Mouse (Mus musculus): ENCODE measurements around the gene Gm42906.

Gene Gm42906

GRCm38 (mm10) chr5:151232576-151233299, 195.2 kb downstream of the Gm42906 start:
- DNase-seq (ENCODE audit: low read depth) = no peak

GRCm38 (mm10) chr5:151231861-151232260, 196.1 kb downstream of the Gm42906 start:
- DNase-seq (ENCODE audit: low read depth) = no peak

GRCm38 (mm10) chr5:151231411-151231810, 196.6 kb downstream of the Gm42906 start:
- DNase-seq (ENCODE audit: low read depth) = peak; percentile 62

- DNase-seq (ENCODE audit: low read depth) = no peak
Measured at GRCm38 (mm10) chr5:151230427-151230826, 197.5 kb downstream of the Gm42906 start.

- no peak for DNase-seq (ENCODE audit: low read depth)
Measured at GRCm38 (mm10) chr5:151228367-151229005, 199.5 kb downstream of the Gm42906 start.

- DNase-seq (ENCODE audit: low read depth) = no peak
Measured at GRCm38 (mm10) chr5:151223696-151224366, 204.1 kb downstream of the Gm42906 start.

- DNase-seq (ENCODE audit: low read depth) = no peak
Measured at GRCm38 (mm10) chr5:151222791-151223190, 205.2 kb downstream of the Gm42906 start.

GRCm38 (mm10) chr5:151218689-151219115, 209.3 kb downstream of the Gm42906 start:
- no peak for DNase-seq (ENCODE audit: low read depth)

- no peak for DNase-seq (ENCODE audit: low read depth)
Measured at GRCm38 (mm10) chr5:151213097-151213496, 214.9 kb downstream of the Gm42906 start.

GRCm38 (mm10) chr5:151210869-151211268, 217.1 kb downstream of the Gm42906 start:
- DNase-seq (ENCODE audit: low read depth) = no peak

- DNase-seq (ENCODE audit: low read depth) = no peak
Measured at GRCm38 (mm10) chr5:151210060-151210459, 217.9 kb downstream of the Gm42906 start.

- DNase-seq (ENCODE audit: low read depth) = no peak
Measured at GRCm38 (mm10) chr5:151205017-151205416, 222.9 kb downstream of the Gm42906 start.

- DNase-seq (ENCODE audit: low read depth) = peak; percentile 55
Measured at GRCm38 (mm10) chr5:151202925-151203324, 225.0 kb downstream of the Gm42906 start.

- no peak for DNase-seq (ENCODE audit: low read depth)
Measured at GRCm38 (mm10) chr5:151201220-151201619, 226.7 kb downstream of the Gm42906 start.

GRCm38 (mm10) chr5:151199235-151199634, 228.7 kb downstream of the Gm42906 start:
- no peak for DNase-seq (ENCODE audit: low read depth)

- no peak for DNase-seq (ENCODE audit: low read depth)
Measured at GRCm38 (mm10) chr5:151196603-151197272, 231.2 kb downstream of the Gm42906 start.

GRCm38 (mm10) chr5:151193885-151194520, 234.0 kb downstream of the Gm42906 start:
- DNase-seq (ENCODE audit: low read depth) = peak; percentile 79

- DNase-seq (ENCODE audit: low read depth) = no peak
Measured at GRCm38 (mm10) chr5:151192266-151192665, 235.7 kb downstream of the Gm42906 start.

GRCm38 (mm10) chr5:151190764-151191163, 237.2 kb downstream of the Gm42906 start:
- no peak for DNase-seq (ENCODE audit: low read depth)

GRCm38 (mm10) chr5:151189789-151190378, 238.1 kb downstream of the Gm42906 start:
- DNase-seq (ENCODE audit: low read depth) = peak; percentile 79

- DNase-seq (ENCODE audit: low read depth) = no peak
Measured at GRCm38 (mm10) chr5:151189321-151189720, 238.6 kb downstream of the Gm42906 start.
